Mouse (Mus musculus): ENCODE measurements around the gene Epb41l1.

- TF ChIP-seq POLR2A (IDR thresholded peaks at IDR 0.05; ENCODE audit: control insufficient read depth, extremely low read depth, insufficient read depth, low read length, poor library complexity), result no peak
- TF ChIP-seq CTCF (IDR thresholded peaks at IDR 0.05; ENCODE audit: borderline replicate concordance, control insufficient read depth, extremely low read depth, insufficient read depth, low read length, poor library complexity), result no peak
These were observed 59.1 kb downstream of the Epb41l1 start for GRCm38 (mm10) chr2:156479833-156480232.
